Mouse (Mus musculus) intestine, embryonic 15.5 days (tissue): ENCODE measurements around the gene Gpr75. TPM values are rescaled to one million over a fixed set of nuclear protein-coding genes. Genes with fewer than 3 reads are reported as not detected.

Source experiments
- polyA plus RNA-seq: library from polyadenylated mRNA; unstranded; fragments of >200 nt; fragmentation: Nextera tagmentation; extraction: Ambion mirVana; gene quantifications from 2 replicates; pipeline ENCODE4 v1.2.1, GENCODE M21; 2015

The Gpr75 gene
- polyA plus RNA-seq, 1 experiment from 2014 or later: 0.23 TPM

Other genes with a start within 250 kb of the Gpr75 start
- 8.9 and 11.1 TPM in 2 replicates for gene Acyp2, start 235.8 kb upstream of the Gpr75 start, polyA plus RNA-seq
- 16.4 and 17.5 TPM in 2 replicates for gene Psme4, start 113.6 kb upstream of the Gpr75 start, polyA plus RNA-seq
- gene Asb3, start 58 bp downstream of the Gpr75 start, polyA plus RNA-seq: 22.0 and 24.4 TPM in 2 replicates
- gene Erlec1, start 69.0 kb downstream of the Gpr75 start, polyA plus RNA-seq: 10.2 and 12.1 TPM in 2 replicates
- gene Chac2, start 101.0 kb downstream of the Gpr75 start, polyA plus RNA-seq: 17.6 and 21.0 TPM in 2 replicates